Mouse (Mus musculus) mature B cell (primary cell): ENCODE measurements around the gene Piga.

Experiments
- in situ Hi-C: fragments of 300-500 bp; cut with MboI; formaldehyde crosslinking; loops from 2 replicates; pipeline ENCODE4 v1.14.3; 2019

The Piga gene

DNA sequence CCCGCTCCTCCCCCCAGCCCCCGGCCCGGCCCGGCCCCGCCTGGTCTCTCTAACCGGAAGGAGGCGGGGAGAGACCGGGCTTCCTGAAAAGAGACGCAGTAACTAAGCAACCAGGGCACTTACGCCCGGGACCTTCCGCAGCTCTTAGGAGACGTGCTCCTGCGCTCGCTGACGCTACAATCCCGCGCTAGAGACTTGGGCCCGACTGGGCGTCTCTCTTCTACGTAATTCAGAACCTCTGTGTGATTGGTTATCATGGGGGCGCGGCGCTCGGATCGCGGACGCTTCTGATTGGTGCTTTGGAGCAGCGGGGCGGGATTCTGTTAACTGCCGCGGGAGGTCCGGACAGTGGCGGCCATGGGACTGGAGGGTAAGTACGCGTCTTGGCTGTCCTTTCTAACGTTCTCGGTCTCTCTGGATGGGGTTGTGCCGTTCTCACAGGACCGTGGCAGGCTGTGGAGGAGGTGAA is at the start of gene Piga:
TSS of gene Piga (plus strand) at position 317 of the 469 bp plus-strand sequence.
- in situ Hi-C loops, result loop anchor here (25.0 kb wide), 1 partner anchor 232 kb away; no protein-coding TSS in a partner anchor

DNA sequence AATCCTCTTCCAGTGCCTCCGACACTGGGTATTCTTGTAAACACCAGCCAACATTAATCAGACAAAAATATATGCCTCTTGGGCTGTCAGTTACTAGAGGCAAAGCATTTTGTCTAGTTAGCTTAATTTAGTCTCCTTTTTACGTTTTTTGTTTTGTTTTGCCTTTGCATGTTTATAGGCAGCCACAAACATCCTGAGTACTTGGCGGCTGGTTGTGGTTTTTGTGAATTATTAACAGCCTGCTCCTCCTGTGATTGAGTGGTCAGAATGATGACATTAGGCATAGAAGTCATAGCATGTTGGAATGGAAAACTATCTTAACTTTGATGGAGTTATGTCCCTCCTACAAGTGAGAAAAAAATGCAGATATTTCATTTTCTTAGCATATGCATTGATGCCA is 49.0 kb upstream of the Piga start:
- in situ Hi-C loops, result no loop called here

DNA sequence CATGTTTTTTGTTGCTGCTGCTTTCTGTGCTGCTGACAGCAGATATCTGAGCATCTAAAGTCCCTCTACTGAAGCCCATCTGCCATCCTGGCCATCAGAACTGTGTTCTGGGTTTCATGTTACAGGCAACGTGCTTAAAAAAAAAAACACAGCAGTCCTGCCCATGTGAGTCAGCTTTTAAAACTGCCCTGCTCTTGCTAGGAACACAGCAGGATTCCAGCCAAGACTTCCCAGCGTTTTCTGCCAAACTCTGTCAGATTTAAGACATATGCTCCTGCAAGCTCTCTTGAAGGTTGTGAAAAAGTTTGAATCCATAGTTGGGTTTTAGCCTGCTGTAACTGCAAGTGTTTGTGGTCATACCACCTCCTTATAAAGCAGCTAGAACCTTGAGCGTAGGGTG is 46.5 kb upstream of the Piga start, which contains the start of gene Vegfd:
TSS of gene Vegfd (plus strand) at position 298 of the 400 bp plus-strand sequence.
- in situ Hi-C loops, result no loop called here

DNA sequence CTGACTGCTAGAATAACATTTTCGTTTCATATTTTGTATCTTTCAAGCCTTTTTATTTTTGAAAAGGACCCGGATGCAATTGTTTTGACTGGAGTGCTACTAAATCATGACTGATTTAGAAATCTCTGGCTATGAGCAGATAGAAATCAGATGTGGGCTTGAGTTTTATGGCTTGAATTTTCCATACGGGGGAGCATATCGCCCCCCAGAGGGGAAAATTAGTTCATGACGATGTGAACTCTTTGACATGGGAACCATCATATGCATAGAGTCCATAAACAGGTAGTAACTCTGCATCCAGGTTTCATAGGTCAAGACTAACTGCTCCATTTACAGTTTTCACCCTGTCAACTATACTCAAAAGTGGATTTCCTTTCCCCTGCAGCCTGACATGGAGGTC is 45.0 kb upstream of the Piga start:
- in situ Hi-C loops, result no loop called here

DNA sequence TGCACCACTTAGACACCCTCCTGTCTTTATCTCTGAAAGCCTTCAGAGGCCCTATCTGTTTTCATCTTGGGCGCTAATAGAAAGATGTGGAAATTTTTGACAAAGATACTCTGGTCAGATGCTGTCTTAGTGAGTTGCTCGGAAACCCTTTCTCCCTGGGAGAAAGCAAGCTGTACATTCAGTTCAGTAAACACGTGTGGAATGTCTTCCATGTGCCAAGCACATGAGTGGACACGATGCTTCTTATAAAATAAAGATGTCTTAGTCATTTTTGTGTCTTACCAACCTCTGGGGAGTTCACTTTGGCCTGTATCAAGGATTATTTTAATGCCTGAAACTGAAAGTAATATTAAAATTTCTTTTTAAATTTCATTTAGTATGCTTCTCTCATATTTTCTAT is 39.9 kb upstream of the Piga start:
- in situ Hi-C loops, result no loop called here

DNA sequence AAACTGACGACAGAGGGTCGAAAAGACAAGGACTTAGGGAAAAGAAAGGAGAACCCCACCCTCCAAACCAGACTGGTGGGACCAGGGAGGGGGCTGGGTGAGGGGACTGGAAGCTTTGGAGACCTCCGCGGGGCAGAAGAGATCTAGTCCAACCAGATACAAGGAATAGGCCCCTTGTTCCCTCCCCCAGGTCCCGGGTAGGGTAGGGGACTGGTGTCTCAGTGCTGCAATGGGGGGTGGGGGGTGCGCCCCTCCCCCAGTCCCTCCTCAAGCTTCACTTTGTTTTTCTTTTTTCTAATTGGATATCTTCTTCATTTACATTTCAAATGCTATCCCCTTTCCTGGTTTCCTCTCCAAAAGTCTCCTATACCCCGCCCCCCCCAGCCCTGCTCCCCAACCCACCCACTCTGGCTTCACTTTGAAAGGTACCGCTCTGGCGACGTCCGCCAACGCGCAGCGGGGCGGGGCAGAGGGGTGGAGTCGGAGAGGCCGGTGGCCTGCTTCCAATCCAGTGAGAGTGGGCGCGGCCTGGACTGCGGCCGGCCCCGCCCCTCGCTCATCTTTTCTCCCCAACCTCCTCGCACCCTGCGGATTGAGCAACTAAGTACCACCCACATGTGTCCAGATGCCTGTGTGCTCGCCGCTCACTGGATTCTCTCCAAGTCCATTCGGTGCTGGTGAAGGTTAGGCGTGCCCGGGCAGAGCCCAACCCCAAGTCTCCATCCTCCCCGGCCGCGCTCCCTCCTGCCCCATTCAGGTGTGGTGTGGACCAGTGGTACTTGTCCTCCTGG is 37.8 kb upstream of the Piga start:
- in situ Hi-C loops, result no loop called here

DNA sequence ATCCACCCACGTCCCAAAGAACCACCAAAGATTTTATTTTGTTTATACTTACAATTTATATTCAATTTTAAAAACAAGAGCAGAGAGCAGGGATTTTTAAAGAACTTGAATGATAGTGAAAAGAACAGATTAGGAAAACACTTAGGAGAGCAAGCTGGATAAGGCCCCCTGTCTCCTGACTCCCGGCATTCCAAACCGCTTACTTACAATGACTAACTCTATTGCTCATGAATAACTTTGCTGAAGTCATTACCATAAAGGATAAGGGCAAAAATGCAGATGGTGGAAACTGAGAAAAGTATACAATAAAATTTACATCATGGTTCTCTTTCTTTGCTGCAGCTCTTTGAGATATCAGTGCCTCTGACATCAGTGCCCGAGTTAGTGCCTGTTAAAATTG is 25.5 kb upstream of the Piga start:
- in situ Hi-C loops, result no loop called here

DNA sequence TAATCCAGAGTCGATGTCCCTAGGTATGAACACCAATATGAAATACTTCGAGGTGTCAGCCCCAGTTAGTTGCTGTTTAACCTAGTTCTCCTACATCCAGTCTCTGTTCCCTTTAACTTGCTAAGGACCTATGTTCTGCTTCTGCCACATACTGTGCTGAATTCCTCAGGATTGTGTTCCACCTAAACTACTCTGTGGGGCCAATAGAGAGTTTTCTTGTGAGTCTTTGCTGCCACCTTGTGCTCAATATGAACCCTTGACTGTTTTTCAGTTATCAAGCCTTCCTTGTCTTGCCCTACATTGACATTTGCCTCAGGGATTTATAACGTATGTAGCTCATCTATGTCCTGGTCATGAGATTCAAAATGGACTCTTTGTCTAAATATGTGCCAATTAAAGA is 21.1 kb upstream of the Piga start:
- in situ Hi-C loops, result no loop called here

DNA sequence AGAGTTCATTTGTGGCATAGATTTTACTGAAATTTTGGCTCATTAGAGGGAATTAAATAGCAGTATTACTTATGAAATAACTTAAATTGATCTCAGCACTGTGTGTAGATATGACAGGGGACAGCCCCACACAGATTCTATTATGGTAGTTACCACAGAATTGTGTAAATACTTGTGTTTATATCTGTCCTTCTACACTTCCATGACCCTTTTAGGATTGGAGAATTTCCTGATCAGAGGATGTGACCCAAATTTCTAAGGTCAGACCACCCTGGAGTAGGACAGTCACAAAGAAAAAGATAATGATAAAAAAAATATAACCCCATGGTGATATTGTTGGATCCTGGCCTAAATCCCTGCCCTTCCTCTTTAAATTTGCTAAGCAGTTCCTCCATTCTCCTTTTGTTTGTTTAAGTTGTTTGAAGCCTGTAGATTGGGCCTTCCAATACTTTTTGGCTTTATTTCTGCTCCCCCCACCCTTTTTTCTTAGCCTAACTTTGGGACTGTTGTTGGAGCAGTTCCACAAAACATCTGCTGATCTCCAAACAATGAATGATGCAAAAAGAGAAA is 14.4 kb upstream of the Piga start:
- in situ Hi-C loops, result loop anchor here (25.0 kb wide), 1 partner anchor 218 kb away; no protein-coding TSS in a partner anchor

DNA sequence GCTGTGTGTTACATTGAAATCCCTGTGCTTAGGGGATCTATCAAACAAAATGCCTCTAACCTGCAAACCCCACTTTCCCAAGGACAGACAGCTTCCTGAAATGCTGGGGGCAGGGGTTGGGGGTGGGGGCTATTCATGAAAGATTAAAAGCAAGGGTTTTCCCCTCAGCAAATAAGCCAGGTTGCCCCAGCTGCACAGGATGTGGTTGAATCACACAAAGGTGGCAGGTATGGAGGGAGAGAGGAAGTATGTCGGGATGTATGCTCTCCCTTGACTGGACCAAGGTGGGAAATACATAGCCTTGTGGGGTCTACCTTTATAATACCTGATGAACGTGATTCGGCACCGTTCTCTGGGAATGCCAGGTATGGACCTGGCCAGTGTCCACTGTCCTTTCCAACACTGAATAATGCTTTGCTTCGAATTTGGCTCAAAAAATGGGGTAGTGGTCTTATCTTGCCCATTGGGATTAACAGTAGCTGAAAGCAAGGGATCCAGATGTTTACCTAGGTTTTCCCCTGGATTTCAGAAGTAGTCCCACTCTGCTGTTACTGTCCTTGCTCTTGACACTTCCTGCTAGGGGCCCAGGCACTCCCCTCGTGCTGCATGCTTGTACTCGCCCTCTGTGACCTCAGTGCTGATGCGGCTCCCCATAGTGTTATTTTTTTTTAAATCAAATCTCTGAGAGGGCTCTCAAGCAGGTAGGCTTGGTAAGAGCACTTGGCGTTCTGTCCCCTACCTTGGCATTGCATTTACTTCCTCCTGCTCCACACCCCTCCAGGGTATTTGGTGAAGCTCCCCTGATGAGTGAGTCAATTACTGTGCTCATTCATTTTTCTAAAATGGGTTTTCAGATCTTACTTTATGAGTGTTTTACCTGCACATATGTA is 13.2 kb upstream of the Piga start:
- in situ Hi-C loops, result loop anchor here (25.0 kb wide), 1 partner anchor 219 kb away; no protein-coding TSS in a partner anchor

DNA sequence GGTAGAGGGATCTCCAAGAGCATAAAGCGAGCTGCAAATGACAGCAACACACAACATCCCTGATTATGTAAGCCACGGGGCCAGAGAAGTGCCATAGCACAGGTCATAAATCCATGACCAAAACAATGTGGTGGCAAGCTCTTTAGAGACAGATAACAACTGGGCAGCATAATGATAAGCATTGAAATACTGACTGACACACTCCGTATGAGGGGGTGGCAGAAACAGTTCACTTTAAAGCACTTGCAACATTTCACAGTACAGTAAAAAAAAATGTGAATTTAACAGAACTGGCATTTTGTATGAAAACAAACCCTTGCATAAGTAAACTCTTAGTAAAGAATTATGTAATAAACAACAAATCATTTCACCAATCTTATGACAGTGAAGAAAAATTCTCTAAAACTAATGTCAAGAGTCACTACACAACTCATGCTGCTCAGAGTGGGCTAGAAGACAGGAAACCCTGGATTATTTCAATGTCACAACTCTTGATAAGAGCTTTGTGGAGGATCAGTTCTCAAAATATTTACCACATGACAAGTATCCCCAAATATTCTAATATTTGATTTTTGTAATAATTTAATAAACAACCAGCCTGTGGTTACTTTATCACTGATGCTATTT is 11.2 kb upstream of the Piga start:
- in situ Hi-C loops, result loop anchor here (25.0 kb wide), 1 partner anchor 221 kb away; no protein-coding TSS in a partner anchor

DNA sequence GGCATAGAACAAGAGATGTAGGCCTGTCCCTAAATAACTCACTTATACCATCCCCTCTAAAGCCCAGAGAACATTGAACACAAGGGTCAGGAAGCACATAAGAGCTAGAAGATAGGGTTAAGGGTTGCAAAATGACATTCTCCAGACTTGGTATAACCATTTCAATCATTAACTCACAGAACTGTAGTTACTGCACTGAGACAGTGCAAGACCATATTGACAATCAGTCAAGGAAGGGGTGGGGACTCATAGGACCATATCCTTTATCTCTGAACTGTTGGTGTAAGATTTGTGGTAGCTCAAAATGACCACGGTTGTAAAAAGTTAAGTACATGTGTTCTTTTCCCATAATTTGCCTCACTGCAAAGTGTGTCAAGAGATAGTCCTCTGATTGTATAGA is 9.0 kb upstream of the Piga start:
- in situ Hi-C loops, result loop anchor here (25.0 kb wide), 1 partner anchor 223 kb away; no protein-coding TSS in a partner anchor

DNA sequence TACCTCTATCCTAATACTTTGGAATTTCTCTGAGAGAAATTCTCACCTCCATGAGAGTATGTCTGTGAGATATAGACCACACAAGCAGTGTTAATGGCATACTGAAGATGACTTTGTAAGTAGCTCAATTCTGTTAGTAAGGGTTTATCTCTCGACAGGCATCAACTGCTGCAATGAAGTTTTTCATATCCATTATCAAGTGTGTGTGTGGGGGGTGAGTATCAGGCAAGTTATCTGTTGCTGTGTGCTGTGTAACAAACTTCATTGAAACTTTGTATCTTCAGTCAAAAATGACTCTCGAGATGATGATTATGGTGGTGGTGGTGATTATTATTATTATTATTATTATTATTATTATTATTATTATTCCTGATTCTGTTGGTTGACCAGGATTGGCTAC is 2.8 kb upstream of the Piga start:
- in situ Hi-C loops, result loop anchor here (25.0 kb wide), 1 partner anchor 230 kb away; no protein-coding TSS in a partner anchor

DNA sequence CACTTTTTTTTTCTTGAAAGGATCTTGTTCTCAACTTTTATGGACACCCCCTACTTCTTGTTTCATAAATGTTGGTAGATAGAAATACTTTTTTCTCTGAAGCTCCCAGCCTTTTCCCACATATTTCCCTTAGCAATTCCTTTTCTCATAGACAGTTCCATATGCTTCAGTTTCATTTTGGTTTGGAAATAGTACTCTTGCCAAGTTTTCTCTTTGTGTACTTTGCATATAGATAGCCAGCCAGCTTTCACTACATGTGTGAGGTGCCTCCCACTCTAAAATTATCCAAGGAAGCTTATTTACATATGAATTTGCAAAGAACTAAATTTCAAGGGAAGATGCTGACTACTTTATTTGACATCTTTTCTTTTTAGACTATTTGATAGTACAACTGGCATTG is 1.6 kb upstream of the Piga start:
- in situ Hi-C loops, result loop anchor here (25.0 kb wide), 1 partner anchor 231 kb away; no protein-coding TSS in a partner anchor

DNA sequence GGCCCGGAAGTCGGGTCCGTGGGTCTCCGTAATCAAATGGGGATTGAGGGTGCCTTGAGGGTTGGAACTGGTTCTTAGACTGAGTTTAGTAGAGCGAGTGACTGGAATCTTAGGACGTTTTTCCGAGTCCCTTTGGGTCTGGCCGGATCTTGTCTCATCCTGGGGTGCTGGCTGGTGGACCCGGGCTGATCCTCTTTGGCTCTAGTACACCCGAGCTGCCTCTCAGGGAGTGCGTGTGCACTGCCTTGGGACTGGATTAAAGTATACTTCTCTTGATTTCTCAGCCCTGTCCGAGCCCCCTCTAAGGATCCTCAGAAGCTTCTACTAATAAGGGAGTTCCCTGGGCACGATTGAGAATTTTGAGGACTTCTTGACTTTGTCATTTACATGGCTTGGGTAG is 368 bp downstream of the Piga start:
- in situ Hi-C loops, result loop anchor here (25.0 kb wide), 1 partner anchor 233 kb away; no protein-coding TSS in a partner anchor

DNA sequence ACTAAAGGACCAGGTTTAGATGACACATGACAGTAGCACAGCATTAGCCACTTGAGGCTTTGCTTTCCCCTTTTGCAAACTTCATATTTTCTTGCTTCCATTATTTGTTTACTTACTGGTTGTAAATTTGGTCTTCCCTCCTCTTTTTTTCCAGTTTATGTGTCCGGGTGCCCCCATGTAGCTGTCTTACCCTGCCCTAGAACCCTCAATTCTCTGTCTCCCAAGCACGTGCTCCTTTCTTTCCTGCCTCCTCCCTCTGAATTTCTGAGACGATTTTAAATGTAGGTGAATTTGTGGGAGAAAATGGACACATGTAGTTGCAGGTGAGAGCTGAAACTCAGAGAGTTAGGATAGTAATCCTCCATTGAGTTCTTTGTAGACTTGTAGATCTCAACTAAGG is 931 bp downstream of the Piga start:
- in situ Hi-C loops, result loop anchor here (25.0 kb wide), 1 partner anchor 233 kb away; no protein-coding TSS in a partner anchor

DNA sequence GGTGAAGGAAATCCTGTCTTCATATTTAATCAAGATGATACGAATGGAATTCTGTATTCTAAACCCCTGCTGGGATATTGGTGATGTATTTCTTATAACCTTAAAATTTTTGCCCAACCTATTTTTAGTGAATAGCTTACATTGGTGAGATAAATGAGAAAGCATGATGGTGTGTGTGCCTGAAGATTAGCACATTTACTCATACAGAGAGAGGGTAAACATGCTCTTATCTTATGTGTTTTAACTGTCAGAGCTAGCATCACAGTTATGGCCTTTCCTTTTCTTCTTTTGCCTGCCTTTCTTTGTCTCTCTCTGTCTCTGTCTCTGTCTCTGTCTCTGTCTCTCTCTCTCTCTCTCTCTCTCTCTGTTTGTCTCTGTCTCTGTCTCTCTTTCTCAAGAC is 5.2 kb downstream of the Piga start:
- in situ Hi-C loops, result loop anchor here (25.0 kb wide), 1 partner anchor 238 kb away; no protein-coding TSS in a partner anchor

DNA sequence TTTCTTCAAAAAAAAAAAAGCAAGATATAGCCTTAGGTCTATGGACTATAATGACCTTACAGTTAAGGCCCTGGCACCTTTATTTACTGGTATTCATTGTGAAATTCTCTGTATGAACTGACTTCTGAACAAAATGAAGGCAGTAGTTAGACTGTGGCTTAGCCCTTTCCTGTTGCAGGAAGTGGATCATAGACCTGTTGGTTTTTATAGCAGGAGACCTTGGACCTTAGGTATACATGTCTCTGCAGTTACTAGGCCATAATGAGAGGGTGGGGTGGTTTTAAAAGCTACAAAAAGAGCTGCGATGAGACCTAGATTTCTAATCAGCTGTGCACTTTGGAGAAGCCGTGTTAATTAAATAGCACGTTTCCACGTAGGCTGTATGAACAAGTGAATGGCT is 7.7 kb downstream of the Piga start:
- in situ Hi-C loops, result no loop called here

DNA sequence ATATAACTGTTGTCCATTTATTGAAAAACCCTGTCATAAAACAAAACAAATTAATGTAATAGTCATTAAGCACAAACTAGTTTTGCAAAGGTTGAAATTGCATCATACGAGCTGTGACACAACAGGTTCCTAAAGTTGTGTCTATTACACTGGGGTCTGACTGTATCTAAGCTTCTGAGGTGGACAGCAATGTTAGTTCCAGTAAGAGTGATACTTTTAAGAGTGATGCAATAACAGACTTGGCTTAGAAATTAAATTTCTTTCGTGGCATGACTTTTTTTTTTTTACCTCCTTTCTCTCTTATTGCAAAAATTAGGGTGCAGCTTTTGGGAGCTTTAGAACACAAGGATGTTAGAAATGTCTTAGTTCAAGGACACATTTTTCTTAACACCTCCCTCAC is 8.6 kb downstream of the Piga start:
- in situ Hi-C loops, result no loop called here

DNA sequence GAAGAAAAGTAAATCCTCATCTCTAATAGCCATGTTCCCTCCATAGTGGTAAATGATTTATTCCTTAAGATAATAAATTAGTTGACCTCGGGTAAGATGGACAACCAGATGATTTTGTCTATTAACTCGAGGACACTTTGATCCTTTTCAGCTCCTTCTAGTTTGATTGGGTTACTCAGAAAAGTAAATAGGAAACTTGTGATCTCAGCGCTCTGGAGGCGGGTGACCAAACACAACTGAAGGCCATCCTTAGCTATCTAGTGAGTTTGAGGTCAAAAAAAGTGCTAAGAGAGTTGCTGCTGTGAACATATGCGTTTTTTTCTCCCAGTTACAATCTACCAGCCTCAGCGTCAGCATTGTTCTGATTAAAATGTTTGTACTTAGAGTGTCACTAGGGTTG is 11.0 kb downstream of the Piga start:
- in situ Hi-C loops, result no loop called here

DNA sequence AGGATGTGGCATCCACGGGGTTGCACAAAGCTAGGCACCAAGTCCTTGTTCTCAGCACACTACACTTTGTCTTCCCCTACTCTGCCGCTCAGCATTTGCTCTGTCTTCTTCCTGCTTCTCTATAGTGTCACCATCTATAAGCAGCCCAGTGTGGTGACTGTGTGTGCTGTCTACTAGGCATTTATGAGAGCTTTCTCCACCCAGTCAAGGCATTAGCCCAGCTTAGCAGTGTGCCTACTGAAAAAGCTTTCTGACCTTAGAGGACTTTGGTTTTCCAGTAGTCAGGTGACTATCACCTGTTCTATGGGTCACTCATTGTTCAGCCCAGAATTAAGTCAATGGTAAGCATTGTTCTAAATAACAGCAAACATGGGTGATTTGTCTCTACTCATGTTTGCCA is 11.5 kb downstream of the Piga start:
- in situ Hi-C loops, result no loop called here
